Mouse (Mus musculus) lung, embryonic 14.5 days (tissue): ENCODE results near the gene Angptl6. TPM values are rescaled to one million over a fixed set of nuclear protein-coding genes. Genes with fewer than 3 reads are reported as not detected.

Experiments
- ATAC-seq: fragments of 200-750 bp; cut with Nextera tagmentation; 2 replicates; pipeline ENCODE4 v1.8.0; 2017; ENCODE audit warnings: mild to moderate bottlenecking, moderate TSS enrichment, moderate library complexity; ENCODE audit not compliant: insufficient read depth
- DNase-seq: peaks from one replicate; pipeline ENCODE4 v3.0.0-alpha.2; 2015
- H3K27ac ChIP-seq: fragments of 300-500 bp; sonication (generic); 2 replicates; pipeline ENCODE4 v1.5.1; 2014; ENCODE audit warnings: low read depth, mild to moderate bottlenecking, moderate library complexity
- H3K27me3 ChIP-seq: fragments of 300-500 bp; sonication (generic); 2 replicates; pipeline ENCODE4 v1.6.1; 2014; ENCODE audit warnings: low read length, control low read depth; ENCODE audit not compliant: insufficient read depth
- H3K36me3 ChIP-seq: fragments of 300-500 bp; sonication (generic); 2 replicates; pipeline ENCODE4 v1.6.1; 2014; ENCODE audit warnings: control low read depth; ENCODE audit not compliant: insufficient read depth
- H3K4me1 ChIP-seq: fragments of 300-500 bp; sonication (generic); 2 replicates; pipeline ENCODE4 v1.6.1; 2014; ENCODE audit warnings: antibody characterized with exemption, control low read depth; ENCODE audit not compliant: insufficient read depth
- H3K4me2 ChIP-seq: fragments of 300-500 bp; sonication (generic); 2 replicates; pipeline ENCODE4 v1.6.1; 2014; ENCODE audit warnings: mild to moderate bottlenecking
- H3K4me3 ChIP-seq: fragments of 300-500 bp; sonication (generic); 2 replicates; pipeline ENCODE4 v1.5.1; 2014; ENCODE audit warnings: low read depth, low read length
- H3K9ac ChIP-seq: fragments of 300-500 bp; sonication (generic); 2 replicates; pipeline ENCODE4 v1.6.1; 2014
- H3K9me3 ChIP-seq: fragments of 300-500 bp; sonication (generic); 2 replicates; pipeline ENCODE4 v1.6.1; 2016; ENCODE audit warnings: low read depth, low read length, control low read depth
- CTCF ChIP-seq: IDR thresholded peaks from 2 replicates; pipeline ENCODE4 v1.5.1; 2016; ENCODE audit warnings: antibody characterized with exemption, low read depth
- WGBS: fragments of 180-500 bp; shearing (Covaris S2); extraction: QIAGEN DNeasy Blood & Tissue Kit; methylation state at CpG from one replicate; pipeline ENCODE4 v1.1.7; 2014; 5-methylcytosine and 5-hydroxymethylcytosine counted together
- polyA plus RNA-seq: library from polyadenylated mRNA; unstranded; fragments of >200 nt; fragmentation: Nextera tagmentation; extraction: Ambion mirVana; gene quantifications from 2 replicates; pipeline ENCODE4 v1.2.1, GENCODE M21; 2014

Angptl6 gene
- 1.9 and 2.9 TPM in 2 replicates for polyA plus RNA-seq

- Histone ChIP-seq H3K36me3 (no peaks in the 10 kb centered on the region), H3K9ac (peak within 1 kb of the TSS; percentile 58), H3K27me3 (no peaks in the 10 kb centered on the region), H3K4me1 (no peaks in the 10 kb centered on the region), H3K27ac (peak within 1 kb of the TSS; percentile 92), H3K4me2 (peak within 1 kb of the TSS; percentile 71), H3K9me3 (no peaks in the 10 kb centered on the region), H3K4me3 (peak within 1 kb of the TSS; percentile 37)
- TF ChIP-seq CTCF: no peak
- ATAC-seq (no peak), DNase-seq (no peak)
- 78% methylated on average over 13 of the region's 13 CpGs for WGBS
Measured at GRCm38 (mm10) chr9:20879097-20879792, at the start of gene Angptl6. Gene Angptl6 (minus strand): TSS chr9:20879727.

- H3K27ac ChIP-seq: no peak overlapping the region
- 92% methylated on average over 3 of the region's 3 CpGs for WGBS
Measured at GRCm38 (mm10) chr9:20923258-20923657, 43.7 kb upstream of the Angptl6 start.

GRCm38 (mm10) chr9:20916160-20916559, 36.6 kb upstream of the Angptl6 start:
- H3K9ac ChIP-seq: no peak overlapping the region
- no peak overlapping the region for H3K4me2 ChIP-seq
- no peaks in the 10 kb centered on the region for H3K9me3 ChIP-seq
- WGBS: 75% methylated on average over 4 of the region's 4 CpGs
- no peak overlapping the region for H3K27ac ChIP-seq
- H3K36me3 ChIP-seq: peaks cover 100% of the 10 kb centered on the region
- peak; percentile 43 for TF ChIP-seq CTCF
- no peaks in the 10 kb centered on the region for H3K4me1 ChIP-seq
- H3K27me3 ChIP-seq: no peaks in the 10 kb centered on the region
- no peak overlapping the region for H3K4me3 ChIP-seq
- no peak for ATAC-seq
- peak; percentile 57 for DNase-seq

More at GRCm38 (mm10) chr9:20923258-20923657, 43.7 kb upstream of the Angptl6 start:
- no peak for ATAC-seq
- no peaks in the 10 kb centered on the region for H3K9me3 ChIP-seq
- no peak overlapping the region for H3K9ac ChIP-seq
- no peaks in the 10 kb centered on the region for H3K27me3 ChIP-seq
- H3K4me3 ChIP-seq: no peak overlapping the region
- TF ChIP-seq CTCF: no peak
- H3K4me2 ChIP-seq: no peak overlapping the region
- H3K4me1 ChIP-seq: no peaks in the 10 kb centered on the region
- H3K36me3 ChIP-seq: peaks cover 100% of the 10 kb centered on the region
- no peak for DNase-seq

- Histone ChIP-seq H3K9me3 (no peaks in the 10 kb centered on the region), H3K4me2 (no peak overlapping the region), H3K27ac (no peak overlapping the region), H3K9ac (no peak overlapping the region), H3K4me3 (no peak overlapping the region), H3K36me3 (peaks cover 100% of the 10 kb centered on the region), H3K27me3 (no peaks in the 10 kb centered on the region), H3K4me1 (no peaks in the 10 kb centered on the region)
- no peak for TF ChIP-seq CTCF
- ATAC-seq: no peak
- 87% methylated on average over 9 of the region's 9 CpGs for WGBS
- DNase-seq: no peak
Measured at GRCm38 (mm10) chr9:20909948-20910347, 30.4 kb upstream of the Angptl6 start.

- H3K4me2 ChIP-seq: no peak overlapping the region
- no peak overlapping the region for H3K9ac ChIP-seq
- WGBS: 11% methylated on average over 6 of the region's 6 CpGs
- H3K27me3 ChIP-seq: no peaks in the 10 kb centered on the region
- peaks cover 22% of the 10 kb centered on the region for H3K36me3 ChIP-seq
- no peak for TF ChIP-seq CTCF
- H3K9me3 ChIP-seq: no peaks in the 10 kb centered on the region
- ATAC-seq (0 out of 2 replicates have a peak, but pooled peaks have one; percentile 7), DNase-seq (peak; percentile 53)
- H3K4me3 ChIP-seq: no peak overlapping the region
- H3K4me1 ChIP-seq: no peaks in the 10 kb centered on the region
- no peak overlapping the region for H3K27ac ChIP-seq
Measured at GRCm38 (mm10) chr9:20902174-20902491, 22.6 kb upstream of the Angptl6 start.

- TF ChIP-seq CTCF: peak; percentile 73
- Histone ChIP-seq H3K4me2 (no peak overlapping the region), H3K4me1 (no peaks in the 10 kb centered on the region), H3K4me3 (no peak overlapping the region), H3K27me3 (no peaks in the 10 kb centered on the region), H3K9me3 (no peaks in the 10 kb centered on the region), H3K9ac (no peak overlapping the region), H3K27ac (no peak overlapping the region), H3K36me3 (peaks cover 20% of the 10 kb centered on the region)
- DNase-seq (peak; percentile 81), ATAC-seq (0 out of 2 replicates have a peak, but pooled peaks have one; percentile 10)
- 10% methylated on average over 13 of the region's 13 CpGs for WGBS
Measured at GRCm38 (mm10) chr9:20901466-20902173, 22.1 kb upstream of the Angptl6 start.

- Histone ChIP-seq H3K27me3 (no peaks in the 10 kb centered on the region), H3K27ac (peak within 1 kb of the TSS; percentile 63), H3K4me2 (peak within 1 kb of the TSS; percentile 97), H3K4me3 (peak within 1 kb of the TSS; percentile 100), H3K4me1 (no peaks in the 10 kb centered on the region), H3K9ac (peak within 1 kb of the TSS; percentile 94), H3K9me3 (no peaks in the 10 kb centered on the region), H3K36me3 (peaks cover 34% of the 10 kb centered on the region)
- ATAC-seq (peak; percentile 81), DNase-seq (peak; percentile 94)
- TF ChIP-seq CTCF: peak; percentile 95
- WGBS: 5% methylated on average over 34 of the region's 34 CpGs
Measured at GRCm38 (mm10) chr9:20898511-20899073, 19.1 kb upstream of the Angptl6 start, which contains the start of gene Eif3g. Gene Eif3g (minus strand): TSS chr9:20898623.
